Mouse (Mus musculus) left cerebral cortex, postnatal 10 days (tissue): ENCODE measurements around the gene Tor1b. TPM values are rescaled to one million over a fixed set of nuclear protein-coding genes. Genes with fewer than 3 reads are reported as not detected.
"Not testable (repeated sequence)": the region's sequence is repeated elsewhere in the genome, so short reads cannot be mapped to it uniquely, and the experiment has no call there.

Experiments used
- DNase-seq, 2 experiments: peaks; one replicate each; pipeline ENCODE4 v3.0.0; 2021 to 2022; ENCODE audit warnings: low spot score in 2 of 2, mixed read lengths in 1 of 2; ENCODE audit errors: extremely low spot score in 1 of 2
- intact Hi-C: fragments of 180-260 bp; cut with DNase I; formaldehyde crosslinking; loops from one replicate; pipeline ENCODE4 v1.15.1; 2025
- total RNA-seq, 2 experiments: library from RNA; stranded (reverse); gene quantifications; 2 replicates each; pipeline ENCODE4 v1.2.3; 2021

Tor1b gene
- total RNA-seq, 2 experiments from 2014 or later, result 27.6 to 31.2 TPM

DNA sequence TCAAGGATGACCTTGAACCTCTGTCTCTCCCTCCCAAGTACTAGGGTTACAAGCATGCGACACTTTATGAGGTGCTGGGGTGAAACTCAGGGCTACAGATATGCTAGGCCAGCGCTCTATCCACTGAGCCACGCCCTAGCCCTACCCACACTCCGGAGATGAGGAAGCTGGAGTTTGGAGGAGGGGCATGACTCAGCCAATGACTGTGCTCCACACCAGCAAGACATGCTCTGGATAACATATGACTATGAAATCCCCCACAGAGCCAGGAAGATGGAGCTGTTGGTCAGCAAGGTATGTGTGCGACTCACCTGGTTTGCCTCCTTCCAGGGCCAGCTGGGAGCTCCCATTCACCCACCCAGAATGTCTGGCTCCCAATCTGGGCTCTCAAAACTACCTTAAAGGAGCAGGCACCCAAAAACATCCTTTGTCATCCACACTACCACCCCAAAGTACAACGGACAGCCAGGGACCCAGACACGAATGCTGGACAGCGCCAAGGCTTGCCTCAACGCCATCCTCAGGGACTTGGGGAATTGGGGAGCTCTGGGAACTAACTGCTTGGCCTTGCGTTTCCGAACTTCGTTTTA, 23.8 kb upstream of the Tor1b start:
- DNase-seq, result no peak
- intact Hi-C loops, result no loop called here

DNA sequence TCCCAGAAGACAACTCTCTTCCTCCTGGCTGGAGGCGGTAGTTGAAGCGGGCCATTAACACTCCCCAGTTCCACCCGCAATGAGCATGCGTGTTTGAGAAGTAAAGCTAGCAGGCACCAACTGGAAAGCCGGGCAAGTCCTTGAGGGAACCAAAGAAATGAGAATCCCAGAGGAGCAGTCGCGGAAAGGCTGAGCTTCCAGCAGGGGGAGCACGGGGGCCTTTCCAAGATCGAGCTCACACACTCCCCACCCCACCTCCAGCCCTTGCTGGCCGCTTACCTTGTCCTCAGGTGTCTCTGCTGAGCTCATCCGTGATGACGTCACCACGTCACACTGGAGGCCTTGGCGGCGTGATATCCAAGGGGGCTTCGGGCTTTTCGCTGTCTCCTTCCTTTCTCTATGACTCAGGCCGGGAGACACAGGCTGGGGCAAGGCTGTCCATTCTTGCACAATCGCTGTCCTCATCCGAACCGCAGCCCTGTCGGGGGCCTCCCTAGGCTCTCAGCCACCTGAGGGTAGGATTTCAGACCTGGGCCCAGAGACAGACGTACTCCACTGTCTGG, 23.2 kb upstream of the Tor1b start, which contains the start of gene Ptges:
Gene Ptges, minus strand, starts transcription at position 381 of the 563 bp plus-strand sequence.
- intact Hi-C loops, result loop anchor here (5.0 kb wide), 4 partner anchors 37 to 487 kb away; no protein-coding TSS in a partner anchor
- peak; percentile 71 to 84 for DNase-seq

DNA sequence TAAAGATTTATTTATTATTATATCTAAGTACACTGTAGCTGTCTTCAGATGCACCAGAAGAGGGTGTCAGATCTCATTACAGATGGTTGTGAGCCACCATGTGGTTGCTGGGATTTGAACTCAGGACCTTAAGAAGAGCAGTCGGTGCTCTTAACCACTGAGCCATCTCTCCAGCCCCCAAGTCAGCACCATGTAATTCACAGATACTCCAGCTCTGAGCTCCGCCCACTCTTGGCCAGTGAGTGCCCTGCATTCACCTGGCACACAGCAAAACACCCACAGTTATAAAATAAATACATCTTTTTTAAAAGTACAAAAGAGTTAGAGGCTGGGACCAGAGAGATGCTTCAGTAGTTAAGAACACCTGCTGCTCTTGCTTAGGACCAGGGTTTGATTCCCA, 21.9 kb upstream of the Tor1b start:
- not testable (repeated sequence) for DNase-seq
- intact Hi-C loops, result loop anchor here (5.0 kb wide), 4 partner anchors 39 to 489 kb away; no protein-coding TSS in a partner anchor

DNA sequence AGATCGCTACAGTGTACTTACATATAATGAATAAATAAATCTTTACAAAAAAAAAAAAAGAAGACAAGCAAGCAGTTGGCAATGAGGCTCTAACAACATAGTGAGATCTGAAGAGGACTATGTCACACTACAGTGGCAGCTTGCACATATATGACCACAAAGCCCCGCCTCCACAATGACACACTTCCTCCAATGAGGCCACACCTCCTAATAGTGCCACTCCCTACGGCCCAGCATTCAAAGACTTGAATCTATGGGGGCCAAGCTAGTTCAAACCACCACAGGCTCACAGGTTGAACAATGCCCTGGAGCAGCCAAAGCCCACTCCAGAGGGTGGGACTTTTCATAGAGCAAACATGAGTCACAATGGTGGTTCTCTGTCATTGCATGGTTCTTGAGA, 20.8 kb upstream of the Tor1b start:
- intact Hi-C loops, result loop anchor here (5.0 kb wide), 4 partner anchors 40 to 490 kb away; no protein-coding TSS in a partner anchor
- no peak for DNase-seq

DNA sequence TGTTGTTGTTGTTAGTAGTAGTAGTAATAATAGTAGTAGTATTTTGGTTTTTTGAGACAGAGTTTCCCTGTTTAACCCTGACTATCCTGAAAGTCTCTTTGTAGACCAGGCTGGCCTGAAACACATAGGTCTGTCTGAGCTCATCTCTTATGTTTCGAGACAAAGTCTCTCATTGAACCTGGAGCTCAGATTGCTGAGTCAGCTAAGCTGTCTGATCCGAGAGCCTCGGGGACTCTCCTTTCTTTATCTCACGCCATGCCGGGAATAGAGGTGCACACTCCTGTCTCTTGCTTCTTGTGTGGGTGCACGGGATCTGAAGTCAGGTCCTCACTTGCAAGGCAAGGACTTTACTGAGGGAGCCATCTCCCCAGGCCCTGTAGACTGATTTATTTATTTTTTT, 19.7 kb upstream of the Tor1b start:
- intact Hi-C loops, result loop anchor here (5.0 kb wide), 4 partner anchors 41 to 491 kb away; no protein-coding TSS in a partner anchor
- no peak for DNase-seq

DNA sequence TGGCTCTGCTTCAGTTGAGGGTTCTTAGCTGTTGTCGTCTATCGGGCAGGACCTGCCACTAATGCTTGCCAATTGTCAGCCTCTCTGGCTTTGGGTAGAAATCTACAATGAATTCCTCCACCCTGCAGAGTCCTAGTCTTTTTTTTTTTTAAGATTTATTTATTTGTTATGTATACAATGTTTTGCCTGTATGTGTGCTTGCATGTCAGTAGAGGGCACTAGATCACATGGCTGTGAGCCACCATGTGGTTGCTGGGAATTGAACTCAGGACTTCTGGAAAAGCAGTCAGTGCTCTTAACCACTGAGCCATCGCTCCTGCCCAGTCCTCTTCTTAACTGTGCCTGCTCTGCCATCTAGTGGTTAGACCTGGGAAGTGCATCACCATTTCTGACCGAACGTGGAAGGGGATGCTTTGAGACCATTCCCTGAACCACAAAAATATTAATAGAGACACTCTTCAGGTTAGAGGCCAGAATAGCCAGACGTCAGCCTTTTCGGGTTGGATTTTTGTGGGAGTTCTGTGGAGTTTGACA, 18.8 kb upstream of the Tor1b start:
- peak; percentile 69 to 77 for DNase-seq
- intact Hi-C loops, result loop anchor here (5.0 kb wide), 4 partner anchors 42 to 492 kb away; no protein-coding TSS in a partner anchor

DNA sequence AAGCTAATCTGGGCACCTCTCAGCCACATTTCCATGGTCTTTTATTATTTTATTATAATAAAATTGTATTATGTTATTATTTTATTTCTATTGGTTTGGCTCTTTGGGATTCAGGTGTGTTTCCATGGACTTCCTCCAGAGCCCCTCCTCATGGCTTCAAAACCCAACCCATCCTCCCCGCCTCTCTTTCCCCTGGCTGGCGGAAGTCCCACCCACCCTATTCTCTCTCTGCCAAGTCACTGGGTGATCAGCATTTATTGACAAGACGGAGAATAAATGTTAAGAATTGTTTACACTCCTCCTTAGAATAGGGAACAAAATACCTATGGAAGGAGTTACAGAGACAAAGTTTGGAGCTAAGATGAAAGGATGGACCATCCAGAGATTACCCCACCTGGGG, 16.0 kb upstream of the Tor1b start:
- intact Hi-C loops, result no loop called here
- DNase-seq, result no peak

DNA sequence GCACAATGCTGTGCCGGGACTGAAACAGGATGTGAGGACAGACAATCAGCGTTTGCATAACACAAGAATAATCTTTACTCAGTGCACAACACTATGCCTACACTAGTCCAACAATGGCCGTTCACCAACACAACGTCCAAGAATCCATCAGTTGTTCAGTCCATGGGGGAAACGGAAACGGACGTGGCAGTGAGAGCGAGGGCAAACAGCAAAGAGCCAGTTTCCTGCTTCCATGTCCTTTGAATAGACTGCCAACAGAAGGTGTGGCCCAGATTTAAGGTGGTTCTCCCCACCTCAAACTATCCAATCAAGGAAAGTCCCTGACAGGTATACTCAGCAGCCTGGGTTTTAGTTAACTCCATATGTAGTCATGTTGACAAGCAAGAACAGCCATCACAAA, 15.0 kb upstream of the Tor1b start:
- no peak for DNase-seq
- intact Hi-C loops, result no loop called here

DNA sequence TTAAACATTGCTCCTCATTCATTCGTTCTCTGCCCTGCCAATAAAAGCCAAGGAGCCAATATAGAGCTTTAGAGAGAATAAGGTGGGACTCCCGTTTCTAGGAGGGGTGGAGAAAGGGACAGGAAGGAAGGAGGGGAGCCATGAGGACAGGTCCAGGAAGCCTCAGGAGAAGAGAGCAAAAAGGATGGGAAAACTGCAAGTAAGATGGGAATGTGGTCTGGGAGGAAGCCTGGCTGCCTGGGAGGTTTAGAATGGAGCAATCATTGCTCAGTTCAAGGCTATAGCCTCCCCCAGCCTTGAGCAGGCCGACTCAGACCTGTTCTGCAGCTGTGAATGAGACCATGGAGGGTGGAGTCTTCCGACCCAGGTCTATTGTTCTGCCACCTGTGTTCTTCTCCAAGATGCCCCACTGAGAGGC, 14.2 kb upstream of the Tor1b start:
- DNase-seq, result no peak
- intact Hi-C loops, result no loop called here

DNA sequence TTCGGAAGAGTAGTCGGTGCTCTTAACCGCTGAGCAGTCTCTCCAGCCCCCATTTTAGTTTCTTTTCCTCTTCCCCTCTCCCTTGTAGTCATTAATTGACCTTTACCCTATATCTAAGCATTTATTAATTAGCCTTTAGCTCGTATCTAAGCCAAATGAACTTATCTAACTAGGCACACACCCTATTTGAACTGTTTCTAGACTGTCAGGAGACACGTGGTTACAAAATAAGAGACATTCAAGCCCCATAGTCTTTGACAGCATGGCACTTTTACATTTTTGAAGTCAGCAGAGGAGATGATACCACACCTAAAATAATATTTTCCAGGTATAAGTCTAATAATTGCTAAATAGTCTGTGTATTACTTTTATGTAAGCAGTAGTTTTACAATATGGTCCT, 11.2 kb upstream of the Tor1b start:
- no peak for DNase-seq
- intact Hi-C loops, result no loop called here

DNA sequence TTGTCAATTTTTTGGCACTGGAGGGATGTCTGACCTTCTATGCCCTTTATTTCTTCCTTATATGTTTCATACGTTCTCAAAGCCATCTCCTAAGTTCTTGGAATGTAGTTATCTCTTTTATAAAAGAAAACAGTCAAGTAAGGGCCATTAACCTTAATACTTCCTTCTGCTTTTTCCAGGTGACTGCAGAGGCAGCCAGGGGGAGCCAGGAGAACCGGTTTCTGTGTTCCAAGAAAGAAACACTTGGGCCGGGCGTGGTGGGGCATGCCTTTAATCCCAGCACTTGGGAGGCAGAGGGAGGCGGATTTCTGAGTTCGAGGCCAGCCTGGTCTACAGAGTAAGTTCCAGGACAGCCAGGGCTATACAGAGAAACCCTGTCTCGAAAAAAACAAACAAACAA, 10.6 kb upstream of the Tor1b start:
- intact Hi-C loops, DNase-seq: not testable (repeated sequence)

DNA sequence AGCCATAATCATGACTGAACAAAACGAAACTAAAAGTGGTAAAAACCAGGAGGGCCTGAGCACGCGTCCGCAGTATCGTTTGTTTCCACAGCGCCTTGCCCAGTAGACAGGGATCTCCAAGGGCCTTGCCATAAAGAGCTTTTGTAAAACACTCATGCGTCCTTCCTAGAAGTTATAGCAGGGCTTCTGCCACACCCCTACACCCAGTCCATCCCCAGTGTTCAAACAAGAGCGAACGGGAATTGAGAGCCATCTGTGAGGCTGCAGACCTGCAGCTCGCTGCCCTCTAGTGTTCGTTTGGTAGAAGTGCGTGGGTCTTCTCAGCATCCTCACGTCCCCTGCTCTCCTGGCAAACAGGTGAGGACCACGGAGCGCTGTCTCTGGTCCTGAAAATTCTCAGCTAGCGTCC, 10.2 kb upstream of the Tor1b start:
- peak; percentile 55 to 62 for DNase-seq
- intact Hi-C loops, result no loop called here

DNA sequence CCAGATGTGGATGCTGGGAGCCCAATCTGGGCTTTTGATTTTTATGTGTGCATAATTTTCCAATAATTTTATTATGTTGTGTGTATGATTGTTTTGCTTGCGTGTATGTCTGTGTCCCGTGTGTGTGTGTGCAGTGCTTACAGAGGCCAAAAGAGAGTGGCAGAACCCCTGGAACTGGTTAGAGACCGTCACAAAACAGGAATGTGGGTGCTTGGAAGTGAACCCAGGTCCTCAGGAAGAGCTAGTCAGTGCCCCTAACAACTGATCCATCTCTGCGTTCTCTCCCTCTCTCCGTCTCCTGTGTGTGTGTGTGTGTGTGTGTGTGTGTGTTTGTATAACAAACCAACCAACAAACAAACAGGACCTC, 319 bp upstream of the Tor1b start:
- intact Hi-C loops, result no loop called here
- DNase-seq, result no peak

DNA sequence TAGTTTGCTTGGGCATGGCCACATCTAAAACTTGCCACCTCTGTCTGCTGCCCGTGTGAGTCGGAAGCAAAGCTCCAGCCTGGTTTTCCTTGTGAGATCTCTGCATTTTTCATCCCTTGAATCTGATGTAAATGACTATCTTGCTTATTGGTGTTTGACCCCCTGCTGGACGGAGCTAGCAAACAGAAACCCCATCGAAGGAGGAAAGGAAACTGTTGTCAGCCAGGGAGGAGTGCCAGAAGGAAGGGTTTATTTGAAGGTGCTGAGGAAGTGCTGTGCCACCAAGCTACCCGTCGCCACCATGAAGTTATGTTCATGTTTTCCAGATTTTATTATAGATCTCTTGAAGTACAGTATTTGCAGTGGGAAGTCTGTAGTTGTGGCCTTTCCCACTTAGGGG, 2.0 kb downstream of the Tor1b start:
- DNase-seq, result no peak
- intact Hi-C loops, result no loop called here

DNA sequence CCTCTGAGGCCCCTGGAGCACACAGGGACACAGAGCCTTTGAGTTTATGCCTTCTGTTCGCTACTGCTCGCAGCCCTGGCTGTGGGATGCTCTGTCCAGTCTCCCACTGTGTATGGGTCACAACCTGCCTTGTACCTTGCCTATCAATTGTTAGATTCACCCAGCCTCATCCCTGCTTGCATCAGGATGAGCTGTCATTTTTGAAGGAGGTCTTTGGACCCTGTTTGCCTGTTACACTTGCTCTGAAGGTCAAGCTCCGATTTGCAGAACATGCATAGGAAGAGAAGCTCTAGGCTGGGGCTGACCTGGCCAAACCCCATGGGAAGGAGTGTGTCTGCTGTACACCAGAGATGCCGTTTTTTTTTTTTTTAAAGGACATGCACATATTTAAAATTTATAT, 4.8 kb downstream of the Tor1b start:
- no peak for DNase-seq
- intact Hi-C loops, result no loop called here

DNA sequence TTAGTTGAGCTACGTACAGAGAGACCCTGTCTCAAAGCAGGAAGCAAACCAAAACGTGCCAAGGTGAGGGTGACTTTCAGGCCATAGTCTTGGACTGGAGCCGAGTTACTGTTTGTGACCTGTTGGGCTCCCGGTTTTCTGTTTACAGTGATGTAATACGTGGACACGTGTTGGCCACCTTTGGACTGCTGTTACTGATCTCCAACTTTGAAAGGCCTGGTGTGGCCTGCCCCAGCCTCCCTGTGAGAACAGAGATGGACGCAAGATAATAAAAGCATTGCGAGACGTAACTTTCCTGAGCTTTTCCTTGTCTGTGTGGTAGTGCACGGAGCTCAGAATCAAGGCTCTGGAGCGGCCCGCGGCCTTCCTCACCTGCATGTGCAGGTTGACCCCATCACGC, 6.0 kb downstream of the Tor1b start:
- intact Hi-C loops, result no loop called here
- no peak for DNase-seq

DNA sequence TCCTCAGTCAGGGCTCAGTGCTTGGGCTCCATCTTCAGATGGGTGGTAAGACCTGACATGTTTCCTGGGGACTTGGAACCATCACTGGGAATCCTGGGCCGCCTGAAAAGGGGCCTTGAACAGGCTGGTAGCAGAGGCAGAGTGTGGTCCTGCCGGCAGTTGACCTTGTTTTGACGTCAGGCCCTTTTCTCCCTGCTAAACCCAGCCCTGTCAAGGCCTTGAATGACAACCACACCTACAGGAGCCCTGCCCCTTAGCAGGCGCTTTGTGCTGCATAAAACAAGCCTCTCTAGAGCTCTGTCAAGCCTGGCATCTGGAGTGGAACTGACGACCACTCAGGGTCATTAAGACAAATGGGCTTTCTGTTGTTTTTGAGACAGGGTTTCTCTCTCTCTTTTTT, 7.1 kb downstream of the Tor1b start:
- intact Hi-C loops, result no loop called here

DNA sequence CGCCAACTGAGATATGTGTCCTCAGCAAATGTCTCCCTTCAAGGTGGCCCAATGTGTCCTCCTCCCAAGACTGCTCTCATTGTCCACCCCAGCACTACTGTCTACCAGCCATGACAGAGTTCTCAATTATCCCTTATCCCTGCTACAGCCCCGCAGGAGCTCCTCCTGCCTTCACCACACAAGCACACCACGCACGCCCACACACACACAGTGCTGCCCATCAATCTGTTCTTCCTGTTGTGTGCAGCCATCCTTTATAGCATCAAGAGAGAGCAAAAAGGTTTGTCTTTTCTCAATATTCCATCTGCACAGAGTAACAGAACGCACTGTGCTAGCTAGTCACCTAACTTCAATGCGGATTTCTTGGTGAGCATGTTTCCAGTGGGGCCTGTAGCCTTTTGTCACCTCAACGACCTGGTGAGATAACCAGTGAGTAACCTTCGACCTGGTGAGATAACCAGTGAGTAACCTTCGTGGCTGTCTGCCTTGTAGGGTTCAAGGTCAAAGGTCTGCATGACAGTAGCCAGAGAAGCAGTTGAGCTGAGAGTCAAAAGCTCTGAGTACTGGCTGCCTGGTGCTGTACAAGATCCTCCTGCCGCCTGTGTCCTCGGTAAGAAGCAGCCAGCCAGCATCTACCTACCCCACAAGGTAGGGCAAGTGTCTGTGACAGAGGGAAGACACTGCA, 10.0 kb downstream of the Tor1b start:
- intact Hi-C loops, result no loop called here
- DNase-seq, result no peak

More for the DNA sequence above, 7.1 kb downstream of the Tor1b start:
- no peak for DNase-seq

DNA sequence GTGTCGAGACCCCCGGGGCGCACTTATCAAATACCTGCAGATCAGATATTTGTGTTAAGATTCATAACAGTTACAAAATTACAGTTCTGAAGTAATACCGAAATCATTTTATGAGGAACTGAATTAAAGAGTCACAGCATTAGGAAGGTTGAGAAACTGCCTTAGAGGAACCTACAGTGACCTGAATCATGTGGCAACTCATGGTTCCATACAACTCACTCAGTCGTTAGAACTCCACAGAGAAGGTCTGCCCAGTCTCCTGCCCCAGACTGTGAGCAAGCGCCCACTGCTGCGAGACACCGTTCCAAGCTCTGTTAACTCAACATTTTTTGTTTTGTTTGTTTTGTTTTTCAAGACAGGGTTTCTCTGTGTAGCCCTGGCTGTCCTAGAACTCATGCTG, 12.9 kb downstream of the Tor1b start:
- intact Hi-C loops, result no loop called here
- no peak for DNase-seq

DNA sequence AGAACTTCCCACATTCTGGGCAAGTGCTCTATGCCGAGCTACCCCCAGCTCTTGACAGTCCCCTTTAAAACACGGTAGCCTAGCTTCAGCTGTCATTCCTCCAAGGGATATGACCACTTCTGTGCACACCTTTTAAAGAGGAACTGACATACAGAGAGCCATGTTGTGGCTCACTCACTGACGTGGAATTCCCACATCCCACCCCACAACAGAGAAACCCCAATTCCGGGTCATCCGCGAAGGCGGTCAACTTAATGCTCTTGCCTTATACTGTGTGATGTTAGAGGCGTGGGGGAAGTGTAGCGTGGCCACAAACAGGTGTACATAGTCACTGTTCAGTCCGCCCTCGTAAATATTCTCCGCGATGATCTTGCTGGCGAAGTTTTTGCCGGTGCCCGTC, 14.1 kb downstream of the Tor1b start:
- DNase-seq, result no peak
- intact Hi-C loops, result no loop called here
